Comparison of ENCODE assay signal across 9 mouse cellular contexts in the genomic region with DNA sequence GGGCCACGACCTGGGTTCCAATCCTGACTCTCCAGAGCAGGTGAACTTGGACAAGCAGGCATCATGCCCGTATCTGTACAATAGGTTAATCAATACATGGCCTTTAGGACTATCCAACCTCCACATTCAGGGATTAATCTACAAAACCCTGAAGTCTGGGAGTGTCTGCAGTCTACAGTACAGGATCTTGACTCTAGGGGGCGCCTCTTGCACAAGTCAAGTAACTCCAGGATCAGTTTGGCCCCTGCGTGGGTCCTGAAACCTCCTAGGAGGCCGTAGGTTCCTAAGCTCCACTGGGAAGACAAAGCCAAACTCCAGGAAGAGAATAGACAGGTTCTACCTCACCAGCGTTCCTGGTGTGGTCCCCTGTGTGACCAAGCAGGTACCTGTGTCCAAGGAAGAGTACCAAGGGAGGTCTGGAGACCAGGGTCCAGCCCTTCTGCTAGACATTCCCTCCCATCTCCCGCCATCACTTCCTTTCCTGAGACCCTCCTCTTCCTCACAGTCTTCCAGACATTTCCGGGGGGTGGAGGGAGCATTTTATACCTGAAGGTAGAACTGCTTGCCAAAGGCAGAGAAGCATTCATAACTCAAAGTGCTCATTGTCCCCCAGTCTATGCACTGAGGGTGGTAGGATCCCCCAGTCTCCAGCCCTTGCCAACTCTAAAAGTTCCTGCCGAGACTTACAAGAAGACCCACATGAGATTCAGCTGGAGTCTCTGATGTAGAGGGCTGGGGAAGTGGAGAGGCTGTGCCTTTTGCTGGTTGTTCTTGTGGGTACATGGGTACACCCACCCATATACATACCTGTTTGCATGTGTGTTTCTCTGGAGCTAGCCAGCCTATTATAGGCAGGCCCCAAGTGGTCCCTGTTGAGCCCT. TPM values are rescaled to one million over a fixed set of nuclear protein-coding genes. Genes with fewer than 3 reads are reported as not detected.
DNase-seq lines count a peak whose midpoint lies in the region; ATAC-seq and TF ChIP-seq lines count a peak whose summit lies in the region.
"Had no signal": no experiment of that assay in that cellular context is flagged by ENCODE, and none has a peak within 500 bp of the region (broad histone marks: within the 10 kb centered on the region; RNA-seq: fewer than 3 reads in every experiment).

No protein-coding gene starts in this region.

- 63% methylated on average over 9 of the region's 9 CpGs for WGBS in intestine, postnatal 0 days
- WGBS in intestine, embryonic 15.5 days, result 61% methylated on average over 9 of the region's 9 CpGs

- no peak for TF ChIP-seq EP300 in ES-Bruce4 (IDR thresholded peaks at IDR 0.05; ENCODE audit: insufficient read depth, low read depth, low read length)

- no peaks in the 10 kb centered on the region for H3K9me3 ChIP-seq in intestine, postnatal 0 days (ENCODE audit: control insufficient read depth)
- no peaks in the 10 kb centered on the region for H3K9me3 ChIP-seq in intestine, embryonic 15.5 days
- H3K9me3 ChIP-seq in ES-Bruce4 (replicated peaks; ENCODE audit: control insufficient read depth, insufficient read depth, low read length, poor library complexity, severe bottlenecking), result no peaks in the 10 kb centered on the region
- H3K9me3 ChIP-seq: embryonic facial prominence, embryonic 15.5 days had no signal

- H3K4me1 ChIP-seq in intestine, postnatal 0 days (replicated peaks; ENCODE audit: control insufficient read depth, insufficient read depth, low read length), result peaks cover 2% of the 10 kb centered on the region; the same call in 1 of the 2 replicates
- H3K4me1 ChIP-seq in intestine, embryonic 15.5 days (replicated peaks), result peaks cover 33% of the 10 kb centered on the region
- peaks cover 2% of the 10 kb centered on the region for H3K4me1 ChIP-seq in ES-Bruce4 (ENCODE audit: control insufficient read depth, insufficient read depth, low read length)

- ATAC-seq in intestine, postnatal 0 days, result no peak
- no peak for ATAC-seq in intestine, embryonic 15.5 days
- no peak for ATAC-seq in monocyte, adult 5-6 weeks (replicated peaks; ENCODE audit: insufficient number of reproducible peaks, low FRiP score, low TSS enrichment, poor library complexity, severe bottlenecking)

- no peak for TF ChIP-seq POLR2A in ES-Bruce4 (IDR thresholded peaks at IDR 0.05; ENCODE audit: insufficient read depth, low read length)

- H3K9ac ChIP-seq in intestine, postnatal 0 days (ENCODE audit: low read depth, low read length), result no peak overlapping the region
- H3K9ac ChIP-seq in intestine, embryonic 15.5 days, result no peak overlapping the region
- no peak overlapping the region for H3K9ac ChIP-seq in ES-Bruce4 (ENCODE audit: low read depth, poor library complexity, severe bottlenecking)
- H3K9ac ChIP-seq: embryonic facial prominence, embryonic 15.5 days had no signal

- no peak overlapping the region for H3K4me3 ChIP-seq in intestine, postnatal 0 days (ENCODE audit: low read depth, low read length)
- H3K4me3 ChIP-seq in intestine, embryonic 15.5 days (replicated peaks), result no peak overlapping the region
- H3K4me3 ChIP-seq in ES-Bruce4 (ENCODE audit: low read depth, low read length), result no peak overlapping the region
- H3K4me3 ChIP-seq: embryonic facial prominence, embryonic 15.5 days had no signal

- H3K36me3 ChIP-seq in intestine, postnatal 0 days (ENCODE audit: control insufficient read depth, insufficient read depth), result no peaks in the 10 kb centered on the region
- no peaks in the 10 kb centered on the region for H3K36me3 ChIP-seq in intestine, embryonic 15.5 days
- H3K36me3 ChIP-seq in ES-Bruce4 (ENCODE audit: control insufficient read depth, insufficient read depth, low read length, poor library complexity, severe bottlenecking), result no peaks in the 10 kb centered on the region
- H3K36me3 ChIP-seq: embryonic facial prominence, embryonic 15.5 days had no signal

- DNase-seq in 416B (ENCODE audit: low read depth), result peak; percentile 77
- peak; percentile 24 for DNase-seq in embryo, embryonic 9.5 days (ENCODE audit: extremely low spot score)
- DNase-seq in right cerebral cortex, postnatal 14 days, result no peak
- DNase-seq in right cerebral cortex, postnatal 4 days, result no peak

- H3K27ac ChIP-seq in intestine, postnatal 0 days (ENCODE audit: low read depth, low read length), result no peak overlapping the region
- no peak overlapping the region for H3K27ac ChIP-seq in intestine, embryonic 15.5 days
- no peak overlapping the region for H3K27ac ChIP-seq in ES-Bruce4 (ENCODE audit: insufficient read depth, low read length)
- H3K27ac ChIP-seq: embryonic facial prominence, embryonic 15.5 days had no signal

- no peak overlapping the region for H3K4me2 ChIP-seq in intestine, postnatal 0 days (replicated peaks; ENCODE audit: low read depth)
- no peak overlapping the region for H3K4me2 ChIP-seq in intestine, embryonic 15.5 days (replicated peaks)
- H3K4me2 ChIP-seq: embryonic facial prominence, embryonic 15.5 days had no signal

- no peaks in the 10 kb centered on the region for H3K27me3 ChIP-seq in intestine, postnatal 0 days (replicated peaks; ENCODE audit: control insufficient read depth, insufficient read depth, low read length)
- no peaks in the 10 kb centered on the region for H3K27me3 ChIP-seq in intestine, embryonic 15.5 days (replicated peaks)
- H3K27me3 ChIP-seq in ES-Bruce4 (ENCODE audit: control insufficient read depth, insufficient read depth, low read length, poor library complexity, severe bottlenecking), result no peaks in the 10 kb centered on the region
- H3K27me3 ChIP-seq: embryonic facial prominence, embryonic 15.5 days had no signal

- TF ChIP-seq CTCF in intestine, postnatal 0 days (IDR thresholded peaks at IDR 0.05; ENCODE audit: low read depth), result peak; percentile 66
- peak; percentile 56 for TF ChIP-seq CTCF in ES-Bruce4 (IDR thresholded peaks at IDR 0.05; ENCODE audit: low read depth, low read length)

RNA-seq across cellular contexts. Expression of a gene that starts 7.8 kb away (rescaled TPM):
- 9.7 and 10.4 TPM in 2 replicates for polyA plus RNA-seq in intestine, postnatal 0 days (2015; fragmentation: Nextera tagmentation; extraction: Ambion mirVana)
- polyA plus RNA-seq in intestine, embryonic 15.5 days (2015; fragmentation: Nextera tagmentation; extraction: Ambion mirVana), result 10.8 and 16.6 TPM in 2 replicates
- polyA plus RNA-seq in ES-Bruce4 (2011; ENCODE audit: insufficient read depth, insufficient read length, low read depth, missing spikeins), result 9.6 and 14.2 TPM in 2 replicates
- total RNA-seq in monocyte, adult 5-6 weeks (2017), result 2.1 to 8.6 TPM (median 5.6 TPM) in 3 replicates

RNA-seq across cellular contexts. Expression of a gene that starts 26.9 kb away (rescaled TPM):
- polyA plus RNA-seq in intestine, postnatal 0 days (2015; fragmentation: Nextera tagmentation; extraction: Ambion mirVana), result 0.05 TPM in 1 of 2 replicates, not detected in the other
- polyA plus RNA-seq in intestine, embryonic 15.5 days (2015; fragmentation: Nextera tagmentation; extraction: Ambion mirVana), result 0.06 and 0.10 TPM in 2 replicates
- not detected in 2 replicates for polyA plus RNA-seq in ES-Bruce4 (2011; ENCODE audit: insufficient read depth, insufficient read length, low read depth, missing spikeins)
- total RNA-seq in monocyte, adult 5-6 weeks (2017), result not detected in 3 replicates

RNA-seq across cellular contexts. Expression of a gene that starts 31.5 kb away (rescaled TPM):
- polyA plus RNA-seq in intestine, postnatal 0 days (2015; fragmentation: Nextera tagmentation; extraction: Ambion mirVana), result 4.6 and 4.9 TPM in 2 replicates
- polyA plus RNA-seq in intestine, embryonic 15.5 days (2015; fragmentation: Nextera tagmentation; extraction: Ambion mirVana), result 1.8 and 2.1 TPM in 2 replicates
- 11.4 and 15.4 TPM in 2 replicates for polyA plus RNA-seq in ES-Bruce4 (2011; ENCODE audit: insufficient read depth, insufficient read length, low read depth, missing spikeins)
- 14.7 to 67.2 TPM (median 34.3 TPM) in 3 replicates for total RNA-seq in monocyte, adult 5-6 weeks (2017)

RNA-seq across cellular contexts. Expression of a gene that starts 32.4 kb away (rescaled TPM):
- polyA plus RNA-seq in intestine, postnatal 0 days (2015; fragmentation: Nextera tagmentation; extraction: Ambion mirVana), result 5.4 and 6.0 TPM in 2 replicates
- polyA plus RNA-seq in intestine, embryonic 15.5 days (2015; fragmentation: Nextera tagmentation; extraction: Ambion mirVana), result 3.1 and 3.5 TPM in 2 replicates
- polyA plus RNA-seq in ES-Bruce4 (2011; ENCODE audit: insufficient read depth, insufficient read length, low read depth, missing spikeins), result not detected in 2 replicates
- total RNA-seq in monocyte, adult 5-6 weeks (2017), result not detected in 3 replicates

RNA-seq across cellular contexts. Expression of a gene that starts 38.7 kb away (rescaled TPM):
- 0.05 TPM in 1 of 2 replicates, not detected in the other for polyA plus RNA-seq in intestine, postnatal 0 days (2015; fragmentation: Nextera tagmentation; extraction: Ambion mirVana)
- 0.10 TPM in 1 of 2 replicates, not detected in the other for polyA plus RNA-seq in intestine, embryonic 15.5 days (2015; fragmentation: Nextera tagmentation; extraction: Ambion mirVana)
- polyA plus RNA-seq in ES-Bruce4 (2011; ENCODE audit: insufficient read depth, insufficient read length, low read depth, missing spikeins), result 0.49 and 0.67 TPM in 2 replicates
- total RNA-seq in monocyte, adult 5-6 weeks (2017), result not detected in 3 replicates

Comparison
In these comparisons a context has a peak if more than half of its experiments do, and no peak if none do; other contexts are left out.
1. DNase-seq: peak in 416B (single experiment) and embryo, embryonic 9.5 days (single experiment); none in right cerebral cortex, postnatal 14 days (single experiment) and right cerebral cortex, postnatal 4 days (single experiment).